Mouse (Mus musculus): Measurements from ENCODE around the gene Tgif2. TPM values are rescaled to one million over a fixed set of nuclear protein-coding genes. Genes with fewer than 3 reads are reported as not detected.
"Not testable (repeated sequence)": the region's sequence is repeated elsewhere in the genome, so short reads cannot be mapped to it uniquely, and the experiment has no call there.

Tgif2 gene
- total RNA-seq, 2 experiments from 2014 or later, result 3.8 to 18.2 TPM

- no peak for ATAC-seq (replicated peaks; ENCODE audit: low FRiP score, poor library complexity, severe bottlenecking)
These were observed 61.5 kb downstream of the Tgif2 start for GRCm38 (mm10) chr2:156901344-156901743.

DNA sequence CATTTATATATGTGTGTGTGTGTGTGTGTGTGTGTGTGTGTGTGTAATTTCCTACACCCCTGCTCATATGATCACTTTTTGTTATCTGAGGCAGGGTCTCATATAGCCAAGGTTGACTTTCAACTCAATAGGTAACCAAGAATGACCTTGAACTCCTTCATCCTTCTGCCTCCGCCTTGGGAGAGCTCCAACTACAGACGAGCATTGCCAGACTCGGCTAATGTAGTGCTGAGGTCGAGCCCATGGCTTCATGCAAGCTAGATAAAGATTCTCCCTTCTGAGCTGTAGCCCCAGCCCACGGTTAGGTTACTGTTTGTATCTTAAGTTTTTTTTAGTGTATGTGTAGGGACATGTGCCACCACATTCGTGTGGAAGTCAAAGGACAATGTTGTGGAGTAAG lies 62.1 kb downstream of the Tgif2 start:
- ATAC-seq (replicated peaks; ENCODE audit: low FRiP score, poor library complexity, severe bottlenecking), result no peak

- ATAC-seq (replicated peaks; ENCODE audit: low FRiP score, poor library complexity, severe bottlenecking), result not testable (repeated sequence)
These were observed 62.6 kb downstream of the Tgif2 start for GRCm38 (mm10) chr2:156902411-156902810.

GRCm38 (mm10) chr2:156903367-156903766 lies 63.6 kb downstream of the Tgif2 start:
- ATAC-seq (replicated peaks; ENCODE audit: low FRiP score, poor library complexity, severe bottlenecking), result 0 out of 2 replicates have a peak, but pooled peaks have one; percentile 19

Other genes starting within 250 kb of the Tgif2 start
- gene Dlgap4, start 226.3 kb upstream of the Tgif2 start, total RNA-seq (2015; ENCODE audit: low replicate concordance), result 8.0 and 10.1 TPM in 2 replicates
- 3.0 and 3.5 TPM in 2 replicates for gene Dlgap4, start 226.3 kb upstream of the Tgif2 start, total RNA-seq (2017; ENCODE audit: low replicate concordance)
- 5.0 and 7.2 TPM in 2 replicates for gene Myl9, start 64.6 kb upstream of the Tgif2 start, total RNA-seq (2015; ENCODE audit: low replicate concordance)
- 0.45 and 10.7 TPM in 2 replicates for gene Myl9, start 64.6 kb upstream of the Tgif2 start, total RNA-seq (2017; ENCODE audit: low replicate concordance)
- gene 4930518I15Rik, start 17.9 kb downstream of the Tgif2 start, total RNA-seq (2015; ENCODE audit: low replicate concordance), result 3.2 TPM in 1 of 2 replicates, not detected in the other
- gene 4930518I15Rik, start 17.9 kb downstream of the Tgif2 start, total RNA-seq (2017; ENCODE audit: low replicate concordance), result 3.9 and 4.0 TPM in 2 replicates
- gene Rab5if, start 23.1 kb downstream of the Tgif2 start, total RNA-seq (2015; ENCODE audit: low replicate concordance), result 62.7 and 85.9 TPM in 2 replicates
- gene Rab5if, start 23.1 kb downstream of the Tgif2 start, total RNA-seq (2017; ENCODE audit: low replicate concordance), result 28.8 and 48.1 TPM in 2 replicates
- 0.72 TPM in 1 of 2 replicates, not detected in the other for gene Sla2, start 47.2 kb downstream of the Tgif2 start, total RNA-seq (2015; ENCODE audit: low replicate concordance)
- 0.26 and 0.68 TPM in 2 replicates for gene Sla2, start 47.2 kb downstream of the Tgif2 start, total RNA-seq (2017; ENCODE audit: low replicate concordance)
- gene Ndrg3, start 152.0 kb downstream of the Tgif2 start, total RNA-seq (2015; ENCODE audit: low replicate concordance), result 16.6 and 21.4 TPM in 2 replicates
- gene Ndrg3, start 152.0 kb downstream of the Tgif2 start, total RNA-seq (2017; ENCODE audit: low replicate concordance), result 11.7 and 14.6 TPM in 2 replicates
- gene Dsn1, start 167.1 kb downstream of the Tgif2 start, total RNA-seq (2015; ENCODE audit: low replicate concordance), result 56.9 and 59.5 TPM in 2 replicates
- gene Dsn1, start 167.1 kb downstream of the Tgif2 start, total RNA-seq (2017; ENCODE audit: low replicate concordance), result 62.4 and 101 TPM in 2 replicates
- 0.36 and 0.42 TPM in 2 replicates for gene Soga1, start 239.2 kb downstream of the Tgif2 start, total RNA-seq (2015; ENCODE audit: low replicate concordance)
- 2.8 and 3.6 TPM in 2 replicates for gene Soga1, start 239.2 kb downstream of the Tgif2 start, total RNA-seq (2017; ENCODE audit: low replicate concordance)
- gene Tldc2, start 247.0 kb downstream of the Tgif2 start, total RNA-seq (2015; ENCODE audit: low replicate concordance), result not detected in 2 replicates
- not detected in 2 replicates for gene Tldc2, start 247.0 kb downstream of the Tgif2 start, total RNA-seq (2017; ENCODE audit: low replicate concordance)

Measured in erythroid progenitor cell, adult 5-6 weeks (primary cell).